Mouse (Mus musculus): ENCODE measurements around the gene Lrriq1. TPM values are rescaled to one million over a fixed set of nuclear protein-coding genes. Genes with fewer than 3 reads are reported as not detected.

The Lrriq1 gene
- polyA plus RNA-seq (2021; fragmentation: Nextera tagmentation) = 1.1 and 1.6 TPM in 2 replicates
- long read RNA-seq, experiment 1, partial matches to known transcripts = 1 of 1 reads
- long read RNA-seq, experiment 1, other reads (novel, unspliced or antisense) = 0 of 1 reads
- long read RNA-seq, experiment 2, partial matches to known transcripts = 1 of 4 reads
- long read RNA-seq, experiment 2, other reads (novel, unspliced or antisense) = 3 of 4 reads

GRCm38 (mm10) chr10:103235707-103236459 is at the start of gene Lrriq1:
Lrriq1 (minus strand) TSS chr10:103236322.

GRCm38 (mm10) chr10:103029730-103030490 is 206.2 kb downstream of the Lrriq1 start, which contains the start of gene Alx1:
Alx1 (minus strand) TSS chr10:103030215.

Other genes with a start within 250 kb of the Lrriq1 start
- 0.08 and 0.10 TPM in 2 replicates for gene Alx1, start 206.1 kb downstream of the Lrriq1 start, polyA plus RNA-seq (2021; fragmentation: Nextera tagmentation)
- gene Slc6a15, start 131.5 kb upstream of the Lrriq1 start, polyA plus RNA-seq (2021; fragmentation: Nextera tagmentation) = 18.3 and 22.4 TPM in 2 replicates

All from left cerebral cortex, adult 6 months (tissue).